Mouse (Mus musculus): Measurements from ENCODE around the gene Ppp1r14d.

GRCm38 (mm10) chr2:119172862-119173576 lies 56.7 kb downstream of the Ppp1r14d start:
- TF ChIP-seq POLR2AphosphoS2 (IDR thresholded peaks at IDR 0.05; ENCODE audit: insufficient read length, low read depth) (no peak), POLR2A (IDR thresholded peaks at IDR 0.05; ENCODE audit: insufficient read length, low read depth) (no peak), MYOD1 (IDR thresholded peaks at IDR 0.05; ENCODE audit: control insufficient read depth in 1 of 3, insufficient read length in 2 of 3, low read depth in 2 of 3) (peak in 1 of 3 experiments; percentile 67), CEBPB (IDR thresholded peaks at IDR 0.05; ENCODE audit: insufficient read depth, poor library complexity, severe bottlenecking) (no peak), MAX (IDR thresholded peaks at IDR 0.05; ENCODE audit: low read depth) (no peak), TCF12 (IDR thresholded peaks at IDR 0.05; ENCODE audit: insufficient read depth, poor library complexity, severe bottlenecking) (no peak), REST (IDR thresholded peaks at IDR 0.05; ENCODE audit: insufficient read depth, insufficient read length) (no peak), SRF (IDR thresholded peaks at IDR 0.05; ENCODE audit: control insufficient read depth, insufficient read length, low read depth) (no peak), USF1 (IDR thresholded peaks at IDR 0.05; ENCODE audit: low read depth) (no peak)
